Mouse (Mus musculus) embryonic fibroblast, embryonic 13.5 days (primary cell): ENCODE measurements around the gene Yipf1.

Experiments used
- CTCF ChIP-seq: IDR thresholded peaks from 2 replicates; pipeline ENCODE4 v1.5.1; 2011; ENCODE audit warnings: mild to moderate bottlenecking, control low read depth, low read length, moderate library complexity, borderline replicate concordance; ENCODE audit not compliant: insufficient read depth
- POLR2A ChIP-seq: IDR thresholded peaks from 2 replicates; pipeline ENCODE4 v1.6.1; 2011; ENCODE audit warnings: low read depth, mild to moderate bottlenecking, control low read depth, low read length, moderate library complexity

- peak; percentile 88 for TF ChIP-seq POLR2A
- TF ChIP-seq CTCF: no peak
Measured at GRCm38 (mm10) chr4:107313690-107314478, at the start of gene Yipf1.
